Mouse (Mus musculus) hindbrain, embryonic 12.5 days (tissue): ENCODE measurements around the gene Bad. TPM values are rescaled to one million over a fixed set of nuclear protein-coding genes. Genes with fewer than 3 reads are reported as not detected.
"Not testable (repeated sequence)": the region's sequence is repeated elsewhere in the genome, so short reads cannot be mapped to it uniquely, and the experiment has no call there.

Experiments used
- ATAC-seq: fragments of 200-750 bp; cut with Nextera tagmentation; 2 replicates; pipeline ENCODE4 v1.8.0; 2017; ENCODE audit warnings: moderate TSS enrichment; ENCODE audit not compliant: low FRiP score
- H3K27ac ChIP-seq: fragments of 300-500 bp; sonication (generic); 2 replicates; pipeline ENCODE4 v1.5.1; 2016; ENCODE audit warnings: mild to moderate bottlenecking
- H3K27me3 ChIP-seq: fragments of 300-500 bp; sonication (generic); 2 replicates; pipeline ENCODE4 v1.6.1; 2016; ENCODE audit warnings: mild to moderate bottlenecking
- H3K36me3 ChIP-seq: fragments of 300-500 bp; sonication (generic); 2 replicates; pipeline ENCODE4 v1.6.1; 2016; ENCODE audit warnings: mild to moderate bottlenecking
- H3K4me1 ChIP-seq: fragments of 300-500 bp; sonication (generic); 2 replicates; pipeline ENCODE4 v1.6.1; 2016
- H3K4me2 ChIP-seq: fragments of 300-500 bp; sonication (generic); replicated peaks from 2 replicates; pipeline ENCODE4 v1.6.1; 2016; ENCODE audit warnings: mild to moderate bottlenecking
- H3K4me3 ChIP-seq: fragments of 300-500 bp; sonication (generic); 2 replicates; pipeline ENCODE4 v1.5.1; 2016; ENCODE audit warnings: mild to moderate bottlenecking
- H3K9ac ChIP-seq: fragments of 300-500 bp; sonication (generic); 2 replicates; pipeline ENCODE4 v1.6.1; 2016; ENCODE audit warnings: mild to moderate bottlenecking, moderate library complexity
- H3K9me3 ChIP-seq: fragments of 300-500 bp; sonication (generic); replicated peaks from 2 replicates; pipeline ENCODE4 v1.6.1; 2016; ENCODE audit warnings: mild to moderate bottlenecking
- WGBS: fragments of 180-500 bp; shearing (Covaris S2); methylation state at CpG from one replicate; pipeline ENCODE4 v1.1.7; 2016; 5-methylcytosine and 5-hydroxymethylcytosine counted together
- polyA plus RNA-seq: library from polyadenylated mRNA; unstranded; fragments of >200 nt; fragmentation: Nextera tagmentation; extraction: Ambion mirVana; gene quantifications from 2 replicates; pipeline ENCODE4 v1.2.1, GENCODE M21; 2016

Bad gene
- polyA plus RNA-seq, 1 experiment from 2014 or later = 71.7 TPM

GRCm38 (mm10) chr19:6909021-6909420 lies 32.6 kb upstream of the Bad start:
- no peaks in the 10 kb centered on the region for H3K9me3 ChIP-seq
- peak overlapping the region; percentile 57 for H3K4me3 ChIP-seq
- no peak for ATAC-seq
- H3K36me3 ChIP-seq = peaks cover 60% of the 10 kb centered on the region
- no peaks in the 10 kb centered on the region for H3K27me3 ChIP-seq
- peak overlapping the region; percentile 66 for H3K4me2 ChIP-seq
- peaks cover 27% of the 10 kb centered on the region for H3K4me1 ChIP-seq
- WGBS = 10% methylated on average over 11 of the region's 11 CpGs
- H3K27ac ChIP-seq = peak overlapping the region; percentile 95
- peak overlapping the region; percentile 66 for H3K9ac ChIP-seq

- Histone ChIP-seq H3K36me3 (peaks cover 58% of the 10 kb centered on the region), H3K9ac (peak within 1 kb of the TSS; percentile 69)
These were observed 32.0 kb upstream of the Bad start, which contains the start of the genes Trmt112 and Prdx5 for GRCm38 (mm10) chr19:6909507-6910289. Gene Trmt112 (plus strand): TSS chr19:6909698. Gene Prdx5 (minus strand): TSS chr19:6910106.

GRCm38 (mm10) chr19:6910306-6910705 lies 31.4 kb upstream of the Bad start:
- H3K4me2 ChIP-seq = peak overlapping the region; percentile 66
- not testable (repeated sequence) for H3K27me3 ChIP-seq, H3K9me3 ChIP-seq
- H3K27ac ChIP-seq = peak overlapping the region; percentile 95
- H3K9ac ChIP-seq = peak overlapping the region; percentile 69
- peak; percentile 30; the same call in 1 of the 2 replicates for ATAC-seq
- under 1% methylated on average over 28 of the region's 30 CpGs for WGBS
- H3K4me1 ChIP-seq = peaks cover 27% of the 10 kb centered on the region
- peaks cover 52% of the 10 kb centered on the region for H3K36me3 ChIP-seq
- peak overlapping the region; percentile 57 for H3K4me3 ChIP-seq

More at GRCm38 (mm10) chr19:6909507-6910289, 32.0 kb upstream of the Bad start, which contains the start of the genes Trmt112 and Prdx5:
- Histone ChIP-seq H3K4me2 (peak within 1 kb of the TSS; percentile 66), H3K4me3 (peak within 1 kb of the TSS; percentile 57), H3K4me1 (peaks cover 27% of the 10 kb centered on the region), H3K9me3 (no peaks in the 10 kb centered on the region), H3K27me3 (no peaks in the 10 kb centered on the region), H3K27ac (peak within 1 kb of the TSS; percentile 95)
- peak; percentile 91 for ATAC-seq
- under 1% methylated on average over 65 of the region's 65 CpGs for WGBS

- H3K4me2 ChIP-seq = peak overlapping the region; percentile 66
- ATAC-seq = no peak
- H3K9ac ChIP-seq = 0 out of 2 replicates have a peak overlapping the region, but pooled peaks have one; percentile 2
- no peak overlapping the region for H3K27ac ChIP-seq
- H3K27me3 ChIP-seq = no peaks in the 10 kb centered on the region
- H3K36me3 ChIP-seq = peaks cover 43% of the 10 kb centered on the region
- H3K4me1 ChIP-seq = peaks cover 27% of the 10 kb centered on the region
- H3K4me3 ChIP-seq = peak overlapping the region; percentile 57; the same call in 1 of the 2 replicates
- 84% methylated on average over 19 of the region's 19 CpGs for WGBS
- no peaks in the 10 kb centered on the region for H3K9me3 ChIP-seq
These were observed 30.3 kb upstream of the Bad start for GRCm38 (mm10) chr19:6911101-6912074.

GRCm38 (mm10) chr19:6912205-6912970 lies 29.3 kb upstream of the Bad start:
- WGBS = 94% methylated on average over 15 of the region's 15 CpGs

GRCm38 (mm10) chr19:6913036-6913435 lies 28.6 kb upstream of the Bad start:
- Histone ChIP-seq H3K4me1 (peaks cover 22% of the 10 kb centered on the region), H3K4me3 (no peak overlapping the region), H3K27ac (no peak overlapping the region), H3K36me3 (peaks cover 34% of the 10 kb centered on the region), H3K4me2 (no peak overlapping the region), H3K9ac (no peak overlapping the region), H3K27me3 (no peaks in the 10 kb centered on the region), H3K9me3 (no peaks in the 10 kb centered on the region)
- WGBS = 93% methylated on average over 6 of the region's 6 CpGs
- ATAC-seq = no peak

More at GRCm38 (mm10) chr19:6912205-6912970, 29.3 kb upstream of the Bad start:
- Histone ChIP-seq H3K27me3 (no peaks in the 10 kb centered on the region), H3K9me3 (no peaks in the 10 kb centered on the region), H3K4me1 (peaks cover 27% of the 10 kb centered on the region), H3K4me3 (no peak overlapping the region), H3K27ac (no peak overlapping the region), H3K9ac (no peak overlapping the region), H3K4me2 (no peak overlapping the region), H3K36me3 (peaks cover 34% of the 10 kb centered on the region)
- no peak for ATAC-seq

GRCm38 (mm10) chr19:6913991-6914390 lies 27.7 kb upstream of the Bad start:
- peaks cover 41% of the 10 kb centered on the region for H3K36me3 ChIP-seq
- H3K4me3 ChIP-seq = no peak overlapping the region
- H3K27ac ChIP-seq = no peak overlapping the region
- ATAC-seq = no peak
- no peak overlapping the region for H3K9ac ChIP-seq
- H3K9me3 ChIP-seq = no peaks in the 10 kb centered on the region
- no peaks in the 10 kb centered on the region for H3K27me3 ChIP-seq
- no peak overlapping the region for H3K4me2 ChIP-seq
- H3K4me1 ChIP-seq = peaks cover 12% of the 10 kb centered on the region
- WGBS = 84% methylated on average over 11 of the region's 11 CpGs

- H3K4me1 ChIP-seq = peaks cover 13% of the 10 kb centered on the region
- H3K27me3 ChIP-seq = no peaks in the 10 kb centered on the region
- 89% methylated on average over 9 of the region's 9 CpGs for WGBS
- H3K36me3 ChIP-seq = peaks cover 41% of the 10 kb centered on the region
- no peak overlapping the region for H3K4me2 ChIP-seq
- no peak overlapping the region for H3K27ac ChIP-seq
- no peak for ATAC-seq
- no peak overlapping the region for H3K4me3 ChIP-seq
- no peaks in the 10 kb centered on the region for H3K9me3 ChIP-seq
- H3K9ac ChIP-seq = no peak overlapping the region
These were observed 27.1 kb upstream of the Bad start for GRCm38 (mm10) chr19:6914540-6914939.

- 91% methylated on average over 4 of the region's 4 CpGs for WGBS
These were observed 26.4 kb upstream of the Bad start for GRCm38 (mm10) chr19:6915276-6915675.

GRCm38 (mm10) chr19:6916496-6916895 lies 25.2 kb upstream of the Bad start:
- H3K27me3 ChIP-seq = no peaks in the 10 kb centered on the region
- H3K9ac ChIP-seq = no peak overlapping the region
- peaks cover 21% of the 10 kb centered on the region for H3K4me1 ChIP-seq
- WGBS = 82% methylated on average over 4 of the region's 4 CpGs
- H3K27ac ChIP-seq = no peak overlapping the region
- peaks cover 34% of the 10 kb centered on the region for H3K36me3 ChIP-seq
- no peak overlapping the region for H3K4me2 ChIP-seq
- H3K9me3 ChIP-seq = no peaks in the 10 kb centered on the region
- no peak for ATAC-seq
- no peak overlapping the region for H3K4me3 ChIP-seq

More at GRCm38 (mm10) chr19:6915276-6915675, 26.4 kb upstream of the Bad start:
- peaks cover 20% of the 10 kb centered on the region for H3K4me1 ChIP-seq
- H3K27me3 ChIP-seq = no peaks in the 10 kb centered on the region
- H3K27ac ChIP-seq = no peak overlapping the region
- no peak overlapping the region for H3K4me2 ChIP-seq
- ATAC-seq = no peak
- H3K4me3 ChIP-seq = no peak overlapping the region
- no peaks in the 10 kb centered on the region for H3K9me3 ChIP-seq
- H3K9ac ChIP-seq = no peak overlapping the region
- H3K36me3 ChIP-seq = peaks cover 41% of the 10 kb centered on the region

- Histone ChIP-seq H3K27ac (no peak overlapping the region), H3K9ac (no peak overlapping the region), H3K4me2 (no peak overlapping the region), H3K4me1 (peaks cover 24% of the 10 kb centered on the region), H3K27me3 (peaks cover 11% of the 10 kb centered on the region), H3K36me3 (peaks cover 16% of the 10 kb centered on the region), H3K4me3 (no peak overlapping the region), H3K9me3 (no peaks in the 10 kb centered on the region)
- no peak for ATAC-seq
- 94% methylated on average over 4 of the region's 4 CpGs for whole genome bisulfite sequencing
These were observed 23.3 kb upstream of the Bad start for GRCm38 (mm10) chr19:6918321-6918720.
